Mouse (Mus musculus) layer of hippocampus, adult 11-12 months (tissue): ENCODE measurements at regions not wholly inside any gene's neighbourhood (a gene's known extent, or its start where the extent isn't known, plus 50 kb on each side); places are given as distances from the start of the nearest gene placed in this dataset.

Experiments used
- DNase-seq: peaks from one replicate; pipeline ENCODE4 v3.0.0; 2022; ENCODE audit warnings: low spot score

GRCm38 (mm10) chr5:128482617-128483440 lies 50.0 kb upstream of the Tmem132d start:
- no peak for DNase-seq
